14 mouse cellular contexts compared by ENCODE assay signal in the genomic region with DNA sequence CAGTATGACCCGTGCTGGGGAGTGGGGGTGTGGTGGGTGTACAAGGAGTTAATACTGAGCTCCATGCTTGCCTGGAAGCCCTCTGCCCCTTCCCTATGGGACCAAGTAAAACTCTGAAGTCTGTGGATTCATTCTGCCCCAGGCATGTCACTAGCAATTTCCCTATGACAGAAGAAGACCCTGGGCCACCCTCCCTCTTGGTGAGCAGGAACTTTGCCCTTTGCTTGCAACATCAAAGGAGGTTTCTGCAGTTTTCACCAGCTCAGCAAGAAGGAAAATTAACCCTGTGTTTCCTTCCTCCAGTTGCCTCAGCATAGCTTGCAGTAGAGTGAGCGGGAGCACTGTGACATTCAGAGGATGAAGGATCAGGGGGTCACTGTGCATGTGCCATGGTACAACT. TPM values are rescaled to one million over a fixed set of nuclear protein-coding genes. Genes with fewer than 3 reads are reported as not detected.
DNase-seq lines count a peak whose midpoint lies in the region; ATAC-seq and TF ChIP-seq lines count a peak whose summit lies in the region.
"Had no signal": no experiment of that assay in that cellular context is flagged by ENCODE, and none has a peak within 500 bp of the region (broad histone marks: within the 10 kb centered on the region; RNA-seq: fewer than 3 reads in every experiment).

No protein-coding gene starts in this region.

- peak; percentile 3 for DNase-seq in lung, embryonic 14.5 days
- DNase-seq in lung, postnatal 4 days: no peak
- DNase-seq in hindbrain, embryonic 11.5 days (ENCODE audit: low spot score): peak; percentile 50
- DNase-seq in midbrain, embryonic 10.5 days (ENCODE audit: low spot score): peak; percentile 39
- DNase-seq in layer of hippocampus, adult 18-20 months (ENCODE audit: low spot score in 2 of 2): no peak
- DNase-seq in ovary, postnatal 36 days (ENCODE audit: low spot score): no peak
- DNase-seq: kidney, adult 11 months; liver, embryonic 13.5 days; thymus, adult 18-20 months had no signal

- H3K9me3 ChIP-seq in lung, embryonic 14.5 days (ENCODE audit: low read depth, low read length): no peaks in the 10 kb centered on the region
- no peaks in the 10 kb centered on the region for H3K9me3 ChIP-seq in hindbrain, embryonic 11.5 days (ENCODE audit: control insufficient read depth, low read length)
- H3K9me3 ChIP-seq in midbrain, embryonic 10.5 days (replicated peaks): no peaks in the 10 kb centered on the region
- H3K9me3 ChIP-seq in neural tube, embryonic 15.5 days (replicated peaks): no peaks in the 10 kb centered on the region
- H3K9me3 ChIP-seq: heart, embryonic 13.5 days; liver, embryonic 13.5 days had no signal

- H3K27ac ChIP-seq in lung, embryonic 14.5 days (ENCODE audit: low read depth): no peak overlapping the region
- H3K27ac ChIP-seq in hindbrain, embryonic 11.5 days (ENCODE audit: low read depth, low read length): no peak overlapping the region
- peak overlapping the region; percentile 42; the same call in 1 of the 2 replicates for H3K27ac ChIP-seq in midbrain, embryonic 10.5 days (replicated peaks)
- no peak overlapping the region for H3K27ac ChIP-seq in neural tube, embryonic 15.5 days (replicated peaks)
- H3K27ac ChIP-seq: heart, embryonic 13.5 days; liver, embryonic 13.5 days; macrophage had no signal

- H3K4me2 ChIP-seq in lung, embryonic 14.5 days: no peak overlapping the region
- peak overlapping the region; percentile 9; the same call in 1 of the 2 replicates for H3K4me2 ChIP-seq in hindbrain, embryonic 11.5 days (replicated peaks; ENCODE audit: low read depth, low read length)
- H3K4me2 ChIP-seq in neural tube, embryonic 15.5 days: peak overlapping the region; percentile 62
- H3K4me2 ChIP-seq: heart, embryonic 13.5 days; liver, embryonic 13.5 days had no signal

- no peaks in the 10 kb centered on the region for H3K36me3 ChIP-seq in lung, embryonic 14.5 days (ENCODE audit: insufficient read depth)
- no peaks in the 10 kb centered on the region for H3K36me3 ChIP-seq in hindbrain, embryonic 11.5 days (ENCODE audit: control insufficient read depth, insufficient read depth, low read length)
- no peaks in the 10 kb centered on the region for H3K36me3 ChIP-seq in midbrain, embryonic 10.5 days
- no peaks in the 10 kb centered on the region for H3K36me3 ChIP-seq in neural tube, embryonic 15.5 days
- H3K36me3 ChIP-seq: G1E; heart, embryonic 13.5 days; liver, embryonic 13.5 days had no signal

- peaks cover 12% of the 10 kb centered on the region; the same call in 1 of the 2 replicates for H3K27me3 ChIP-seq in lung, embryonic 14.5 days (ENCODE audit: insufficient read depth, low read length)
- H3K27me3 ChIP-seq in hindbrain, embryonic 11.5 days (ENCODE audit: control insufficient read depth, insufficient read depth, low read length): no peaks in the 10 kb centered on the region
- peaks cover 26% of the 10 kb centered on the region for H3K27me3 ChIP-seq in midbrain, embryonic 10.5 days (ENCODE audit: low read depth, poor library complexity, severe bottlenecking)
- no peaks in the 10 kb centered on the region for H3K27me3 ChIP-seq in neural tube, embryonic 15.5 days (replicated peaks)

- no peak for ATAC-seq in lung, embryonic 14.5 days (ENCODE audit: insufficient read depth)
- ATAC-seq in hindbrain, embryonic 11.5 days (ENCODE audit: low FRiP score): no peak
- no peak for ATAC-seq in neural tube, embryonic 15.5 days (ENCODE audit: low FRiP score)
- ATAC-seq in erythroid progenitor cell, adult 5-6 weeks (replicated peaks; ENCODE audit: low FRiP score, poor library complexity, severe bottlenecking): no peak

- H3K9ac ChIP-seq in lung, embryonic 14.5 days: no peak overlapping the region
- no peak overlapping the region for H3K9ac ChIP-seq in hindbrain, embryonic 11.5 days (ENCODE audit: low read depth, low read length)
- H3K9ac ChIP-seq in neural tube, embryonic 15.5 days (replicated peaks): no peak overlapping the region
- H3K9ac ChIP-seq: heart, embryonic 13.5 days; liver, embryonic 13.5 days had no signal

- 32% methylated on average over 2 of the region's 2 CpGs for WGBS in lung, embryonic 14.5 days
- WGBS in hindbrain, embryonic 11.5 days: 27% methylated on average over 2 of the region's 2 CpGs
- WGBS in midbrain, embryonic 10.5 days: 28% methylated on average over 2 of the region's 2 CpGs
- WGBS in neural tube, embryonic 15.5 days: 48% methylated on average over 2 of the region's 2 CpGs

- TF ChIP-seq CTCF in lung, embryonic 14.5 days (IDR thresholded peaks at IDR 0.05; ENCODE audit: low read depth): no peak

- H3K4me3 ChIP-seq in lung, embryonic 14.5 days (ENCODE audit: low read depth, low read length): no peak overlapping the region
- no peak overlapping the region for H3K4me3 ChIP-seq in hindbrain, embryonic 11.5 days (ENCODE audit: low read depth, low read length)
- peak overlapping the region; percentile 27; the same call in 1 of the 2 replicates for H3K4me3 ChIP-seq in midbrain, embryonic 10.5 days
- peak overlapping the region; percentile 67 for H3K4me3 ChIP-seq in neural tube, embryonic 15.5 days (replicated peaks)
- H3K4me3 ChIP-seq: heart, embryonic 13.5 days; liver, embryonic 13.5 days had no signal

- H3K4me1 ChIP-seq in lung, embryonic 14.5 days (ENCODE audit: insufficient read depth): 0 out of 2 replicates have a peak, but pooled peaks cover 3% of the 10 kb centered on the region
- no peaks in the 10 kb centered on the region for H3K4me1 ChIP-seq in hindbrain, embryonic 11.5 days (replicated peaks; ENCODE audit: control insufficient read depth, insufficient read depth, low read length)
- H3K4me1 ChIP-seq in midbrain, embryonic 10.5 days: peaks cover 63% of the 10 kb centered on the region
- H3K4me1 ChIP-seq in neural tube, embryonic 15.5 days: peaks cover 33% of the 10 kb centered on the region
- H3K4me1 ChIP-seq: liver, embryonic 13.5 days had no signal

RNA-seq across cellular contexts. Expression of gene Gap43, which starts 3.8 kb away (rescaled TPM):
- 14.8 and 14.9 TPM in 2 replicates for polyA plus RNA-seq in lung, embryonic 14.5 days (2014; fragmentation: Nextera tagmentation; extraction: Ambion mirVana)
- polyA plus RNA-seq in hindbrain, embryonic 11.5 days (2014; fragmentation: Nextera tagmentation; extraction: Ambion mirVana): 375 and 387 TPM in 2 replicates
- polyA plus RNA-seq in midbrain, embryonic 10.5 days (2016; fragmentation: Nextera tagmentation; extraction: Ambion mirVana): 131 and 203 TPM in 2 replicates
- 1,138 and 1,419 TPM in 2 replicates for polyA plus RNA-seq in neural tube, embryonic 15.5 days (2015; fragmentation: Nextera tagmentation; extraction: Ambion mirVana)
- total RNA-seq in erythroid progenitor cell, adult 5-6 weeks (2015; ENCODE audit: low replicate concordance): not detected in 2 replicates
- total RNA-seq in erythroid progenitor cell, adult 5-6 weeks (2017; ENCODE audit: low replicate concordance): not detected in 2 replicates
- total RNA-seq in layer of hippocampus, adult 18-20 months (2021): 100 to 1,000 TPM; 188 to 212 TPM
- total RNA-seq: G1E had no signal
- polyA plus RNA-seq: G1E, macrophage had no signal

Comparison
In these comparisons a context has a peak if more than half of its experiments do, and no peak if none do; other contexts are left out.
1. DNase-seq: peak in lung, embryonic 14.5 days (single experiment), hindbrain, embryonic 11.5 days (single experiment) and midbrain, embryonic 10.5 days (single experiment); none in lung, postnatal 4 days (0 of 2), layer of hippocampus, adult 18-20 months (0 of 2) and ovary, postnatal 36 days (single experiment).
2. H3K4me3 ChIP-seq: peak in midbrain, embryonic 10.5 days (single experiment) and neural tube, embryonic 15.5 days (single experiment); none in lung, embryonic 14.5 days (single experiment) and hindbrain, embryonic 11.5 days (single experiment).